Mouse (Mus musculus) T-helper 2 cell (primary cell): Measurements from ENCODE around the gene Zbtb5.

Source experiments
- in situ Hi-C: fragments of 300-600 bp; cut with MboI, MseI; formaldehyde crosslinking; loops from one replicate; pipeline ENCODE4 v1.15.1; 2025; ENCODE audit warnings: high pct_unique_total_duplicates

The Zbtb5 gene

DNA sequence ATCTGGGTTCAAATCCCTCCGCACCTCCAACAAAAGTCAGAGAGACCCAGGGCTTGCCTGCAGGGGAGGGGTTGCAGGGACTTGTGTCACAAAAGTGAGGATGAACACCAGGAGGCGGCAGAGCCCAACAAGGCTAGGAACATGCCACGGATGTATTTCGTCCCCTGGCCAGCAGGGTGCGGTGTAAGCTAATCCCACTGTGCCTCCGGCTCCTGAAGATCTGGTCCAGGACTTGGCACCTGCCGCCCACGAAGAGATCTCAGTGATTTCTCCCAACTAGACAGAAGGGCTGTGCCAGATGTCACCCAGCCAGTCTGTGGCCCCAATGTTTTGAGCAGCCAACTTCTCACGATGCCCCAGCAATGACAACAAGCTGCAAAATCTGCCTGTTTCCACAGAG, 38.8 kb downstream of the Zbtb5 start:
- in situ Hi-C loops = loop anchor here (5.0 kb wide), 1 partner anchor 39 kb away; the partner anchor contains the start of gene Zbtb5

DNA sequence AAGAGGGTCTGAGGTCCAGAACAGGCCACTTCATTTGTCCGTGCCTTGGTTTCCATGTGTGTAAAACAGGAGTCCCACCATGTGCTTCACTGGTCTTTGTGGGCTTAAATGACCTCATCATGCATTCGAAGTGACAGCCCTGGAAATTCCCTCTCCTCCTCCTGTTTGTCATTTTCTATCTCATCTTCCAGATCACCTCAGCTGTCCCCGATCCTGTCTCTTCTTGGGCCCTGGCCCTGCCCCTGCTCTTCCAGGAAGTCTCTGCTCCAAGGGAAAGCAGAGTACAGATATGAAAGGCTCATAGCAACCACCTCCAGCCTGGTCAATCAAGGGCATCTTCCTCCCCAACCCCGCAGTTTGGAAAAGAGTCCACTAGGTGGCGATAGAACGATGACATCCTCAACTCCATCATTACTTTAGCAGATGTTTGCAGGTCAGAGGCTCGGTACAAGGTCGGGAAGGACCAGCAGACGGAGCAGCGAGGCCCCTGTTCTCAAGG, 41.6 kb downstream of the Zbtb5 start:
- in situ Hi-C loops = loop anchor here (5.0 kb wide), 1 partner anchor 42 kb away; the partner anchor contains the start of gene Zbtb5

DNA sequence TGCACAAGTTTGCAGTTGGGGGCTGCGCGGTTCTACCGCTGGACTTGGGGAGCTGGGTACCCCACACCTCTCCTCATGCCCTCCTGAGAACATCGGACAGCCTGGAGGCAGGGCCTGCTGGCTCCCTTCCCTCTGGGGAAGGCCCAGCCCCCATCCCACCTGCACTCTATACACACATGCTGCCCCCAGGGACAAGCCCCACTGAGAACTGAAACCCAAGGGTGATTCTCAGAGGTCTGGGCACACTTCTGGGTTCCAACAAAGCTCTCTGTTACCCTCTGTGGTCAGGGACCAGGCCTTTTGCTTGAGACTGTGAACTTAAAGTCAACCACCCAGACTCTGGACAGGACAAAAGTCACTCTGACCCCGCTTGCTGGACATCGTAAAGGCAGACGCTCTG, 42.2 kb downstream of the Zbtb5 start:
- in situ Hi-C loops = loop anchor here (5.0 kb wide), 1 partner anchor 42 kb away; the partner anchor contains the start of gene Zbtb5

DNA sequence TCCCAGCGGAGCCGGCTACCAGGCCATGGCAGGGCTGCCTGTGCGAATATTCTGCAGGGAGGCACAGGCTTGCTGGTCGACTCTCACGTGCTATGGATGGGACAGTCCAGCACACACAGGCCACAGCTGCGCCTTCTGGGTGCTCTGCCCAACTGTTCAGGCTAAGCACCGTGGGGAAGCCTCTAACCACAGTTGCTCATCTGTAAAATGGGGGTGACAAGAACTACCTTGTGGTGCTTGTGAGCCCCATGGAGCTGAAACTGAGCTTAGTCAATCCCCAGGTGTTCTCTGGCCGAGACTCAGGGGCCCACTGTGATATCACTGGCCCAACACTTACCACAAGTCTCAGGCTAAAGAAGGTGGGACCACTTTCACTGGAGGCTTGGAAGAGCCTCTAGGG, 44.8 kb downstream of the Zbtb5 start:
- in situ Hi-C loops = no loop called here

DNA sequence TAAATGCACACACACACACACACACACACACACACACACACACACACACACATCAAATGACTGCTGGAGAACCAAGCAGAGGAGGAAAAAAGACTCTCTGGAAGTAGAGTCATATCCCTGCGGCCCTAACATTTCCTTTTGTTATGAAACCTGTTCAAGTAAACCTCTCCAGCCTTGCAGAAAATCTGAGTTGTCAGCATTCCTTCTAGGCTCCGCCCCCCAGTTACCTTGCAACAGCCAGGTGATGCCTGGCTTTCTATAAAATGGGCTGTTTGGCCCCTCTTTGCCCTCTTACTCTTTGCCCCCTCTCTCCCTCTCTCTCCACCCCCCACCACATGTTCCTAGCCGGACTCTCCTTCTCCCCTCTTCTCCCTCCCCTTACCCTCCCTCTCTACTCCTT, 46.5 kb downstream of the Zbtb5 start:
- in situ Hi-C loops = no loop called here

DNA sequence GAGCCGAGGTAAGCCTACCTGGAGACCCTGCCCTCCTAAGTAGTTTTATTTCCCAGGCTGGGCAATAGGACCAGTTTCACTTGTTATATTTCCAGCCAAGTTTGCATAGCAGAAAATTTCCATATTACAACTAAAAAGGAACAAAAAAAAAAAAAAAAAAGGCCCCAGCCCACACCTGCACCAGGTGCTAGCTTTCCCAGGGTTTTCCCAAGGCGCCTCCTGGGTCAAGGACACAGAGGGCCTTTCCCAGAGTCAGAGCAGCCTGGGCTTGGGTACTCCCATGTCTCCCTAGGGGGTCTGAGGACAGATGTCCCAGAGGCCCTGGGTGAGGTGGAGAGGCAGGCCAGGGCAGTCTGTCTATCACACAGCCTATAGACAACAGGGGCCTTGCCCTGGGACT, 47.0 kb downstream of the Zbtb5 start:
- in situ Hi-C loops = no loop called here

DNA sequence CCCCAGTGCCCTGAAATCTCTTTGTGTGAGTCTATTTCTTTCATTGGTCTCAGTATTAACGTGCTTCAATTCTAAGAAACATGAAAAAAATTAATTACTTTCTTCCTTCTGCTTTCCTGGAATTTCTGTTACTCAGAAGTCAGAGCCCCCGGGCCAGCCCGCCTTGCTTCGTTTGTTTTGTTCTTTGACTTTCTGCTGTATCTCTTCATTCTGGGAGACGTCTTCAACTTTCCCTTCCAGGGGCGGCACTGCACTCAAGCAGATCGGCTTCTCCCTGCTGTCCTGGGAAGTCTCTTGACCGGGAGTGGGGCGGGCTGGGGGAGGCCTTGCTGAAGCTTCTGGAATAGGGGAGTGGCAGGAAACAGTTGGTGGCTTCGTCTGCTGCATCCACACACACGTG, 49.1 kb downstream of the Zbtb5 start:
- in situ Hi-C loops = no loop called here

DNA sequence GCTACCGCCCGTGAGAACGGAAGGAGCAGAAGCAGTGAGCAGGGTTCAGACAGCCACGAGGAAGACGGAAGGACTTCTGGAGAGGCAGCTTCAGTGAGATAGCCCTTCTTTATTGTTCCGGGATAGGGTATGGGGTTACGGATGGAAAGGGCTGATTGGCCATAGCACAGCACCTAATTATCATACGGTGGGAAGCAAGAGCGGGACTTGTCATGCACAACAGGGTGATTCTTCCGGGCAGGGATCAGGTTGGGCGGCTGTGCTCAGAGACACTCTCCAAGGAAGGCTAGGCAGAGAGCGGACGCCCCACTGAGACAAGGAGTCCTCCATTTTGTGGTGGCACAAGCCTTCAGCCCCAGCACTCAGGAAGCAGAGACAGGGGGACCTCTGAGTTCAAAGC, 53.0 kb downstream of the Zbtb5 start:
- in situ Hi-C loops = no loop called here

DNA sequence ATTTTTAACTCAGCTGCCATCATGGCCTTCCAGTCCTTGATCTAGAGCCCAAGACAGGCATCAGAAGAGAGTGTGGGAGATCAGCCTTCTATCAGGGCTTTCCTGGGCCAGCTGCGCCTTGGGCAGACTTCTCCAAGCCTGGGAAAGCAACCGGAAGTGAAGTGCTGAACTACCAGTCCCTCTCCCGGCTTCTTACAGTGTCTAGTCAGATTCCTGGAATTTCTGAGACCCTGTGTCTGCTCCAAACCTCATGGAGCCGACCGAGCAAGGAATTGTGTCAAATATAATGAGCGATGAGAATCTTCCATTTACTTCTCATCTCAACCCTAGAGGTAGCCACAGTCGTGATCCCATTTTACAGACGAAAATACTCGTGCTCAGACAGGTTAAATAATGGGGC, 53.4 kb downstream of the Zbtb5 start:
- in situ Hi-C loops = no loop called here

DNA sequence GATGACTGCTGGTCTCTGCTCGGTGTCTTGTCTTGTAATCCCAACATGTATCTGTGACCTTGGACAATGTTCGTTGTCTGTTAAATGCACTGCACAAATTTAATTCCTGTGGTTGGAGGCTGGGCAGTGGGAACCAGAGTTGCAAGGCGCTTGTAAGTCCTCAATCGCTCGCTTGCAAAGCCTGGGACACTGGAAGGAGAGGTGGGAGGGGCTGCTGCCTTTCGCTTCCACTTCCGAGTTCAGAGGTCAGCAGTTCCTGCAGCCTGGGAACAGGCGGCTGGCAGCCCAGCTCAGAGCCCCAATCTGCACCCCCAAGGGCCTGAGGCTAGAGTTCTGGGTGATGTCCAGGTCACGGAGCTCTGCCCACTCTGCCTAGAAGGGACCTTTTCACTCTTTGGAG, 59.2 kb downstream of the Zbtb5 start:
- in situ Hi-C loops = no loop called here

DNA sequence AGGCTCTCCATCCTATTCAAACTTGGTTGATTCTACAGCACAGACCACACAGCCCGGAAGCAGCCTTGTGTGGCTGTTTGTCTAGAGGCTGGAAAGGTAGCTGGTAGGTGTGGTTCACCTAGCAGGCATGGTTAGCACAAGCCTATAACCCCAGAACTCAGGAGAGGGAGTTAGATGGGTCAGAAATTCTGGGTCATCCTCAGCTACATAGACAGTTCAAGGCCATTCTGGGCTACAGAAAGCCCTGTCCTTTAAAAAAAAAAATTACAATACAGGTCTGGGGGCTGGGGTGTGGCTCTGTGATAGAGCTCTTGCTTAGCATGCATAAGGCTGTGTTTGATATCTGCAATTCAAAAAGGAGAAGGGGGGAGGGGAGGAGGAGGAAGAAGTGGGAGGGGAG, 63.9 kb downstream of the Zbtb5 start:
- in situ Hi-C loops = loop anchor here (25.0 kb wide), 1 partner anchor 411 kb away; no protein-coding TSS in a partner anchor

DNA sequence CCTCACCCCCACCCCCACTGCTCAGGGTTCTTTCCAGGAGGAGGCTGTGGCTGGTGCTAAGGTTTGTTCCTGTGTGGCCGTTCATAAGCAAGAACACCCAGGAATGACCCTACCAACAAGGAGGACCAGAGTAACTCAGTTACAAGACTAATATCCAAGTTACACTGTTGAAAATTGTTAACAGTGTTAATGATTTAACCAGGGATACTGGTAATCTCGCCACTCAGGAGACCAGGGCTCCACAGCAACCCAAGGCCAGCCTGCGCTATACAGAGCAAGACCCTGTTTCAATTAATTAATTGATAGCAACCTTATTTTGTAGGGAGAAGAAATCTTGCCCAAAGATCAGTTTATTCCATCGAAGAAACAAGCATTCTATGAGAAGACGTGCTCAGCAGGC, 64.7 kb downstream of the Zbtb5 start:
- in situ Hi-C loops = loop anchor here (25.0 kb wide), 1 partner anchor 410 kb away; no protein-coding TSS in a partner anchor

DNA sequence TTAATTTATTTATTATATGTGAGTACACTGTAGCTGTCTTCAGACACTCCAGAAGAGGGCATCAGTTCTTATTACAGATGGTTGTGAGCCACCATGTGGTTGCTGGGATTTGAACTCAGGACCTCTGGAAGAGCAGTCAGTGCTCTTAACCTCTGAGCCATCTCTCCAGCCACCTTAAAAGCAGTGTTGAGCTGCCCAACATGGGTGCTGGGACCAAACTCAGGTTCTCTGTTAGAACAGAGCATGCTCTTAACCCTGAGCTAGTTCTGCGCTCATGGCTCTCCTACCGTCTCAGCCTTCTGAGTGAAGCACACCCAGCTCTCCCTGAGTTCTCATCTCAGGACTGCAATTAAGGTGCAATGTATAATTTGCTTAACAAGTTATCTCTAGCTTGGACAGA, 66.1 kb downstream of the Zbtb5 start:
- in situ Hi-C loops = loop anchor here (25.0 kb wide), 1 partner anchor 409 kb away; no protein-coding TSS in a partner anchor

DNA sequence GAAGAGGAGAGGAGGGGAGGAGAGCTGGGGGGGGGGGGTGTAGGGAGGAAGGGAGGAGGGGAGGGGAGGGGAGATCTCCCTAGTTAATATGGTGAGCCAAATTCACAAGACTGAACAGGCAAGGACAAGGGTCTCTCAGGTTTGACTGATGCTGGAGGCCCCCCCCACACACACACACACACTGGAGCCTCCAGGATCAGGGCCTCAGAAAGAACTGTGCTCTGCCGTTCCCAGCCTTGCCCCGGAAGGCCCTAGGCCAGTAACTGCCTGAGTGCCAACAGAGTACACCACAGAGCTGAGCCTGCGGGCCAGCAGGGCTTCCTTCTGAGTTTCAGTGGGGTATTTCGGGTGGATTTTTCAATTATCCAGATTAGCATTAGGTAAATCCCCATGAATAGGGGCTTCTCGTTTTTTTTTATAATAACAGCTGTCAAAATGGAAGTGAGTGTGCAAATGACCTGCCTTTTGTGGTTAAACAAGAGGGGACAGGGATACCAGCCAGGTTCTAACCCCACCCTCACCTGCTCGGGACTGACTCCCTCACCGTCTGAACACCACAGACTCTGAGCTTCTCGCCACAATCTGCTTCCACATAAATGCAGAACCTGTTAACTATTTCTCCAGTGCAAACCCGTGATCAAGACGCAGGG, 67.7 kb downstream of the Zbtb5 start:
- in situ Hi-C loops = loop anchor here (25.0 kb wide), 1 partner anchor 407 kb away; no protein-coding TSS in a partner anchor

DNA sequence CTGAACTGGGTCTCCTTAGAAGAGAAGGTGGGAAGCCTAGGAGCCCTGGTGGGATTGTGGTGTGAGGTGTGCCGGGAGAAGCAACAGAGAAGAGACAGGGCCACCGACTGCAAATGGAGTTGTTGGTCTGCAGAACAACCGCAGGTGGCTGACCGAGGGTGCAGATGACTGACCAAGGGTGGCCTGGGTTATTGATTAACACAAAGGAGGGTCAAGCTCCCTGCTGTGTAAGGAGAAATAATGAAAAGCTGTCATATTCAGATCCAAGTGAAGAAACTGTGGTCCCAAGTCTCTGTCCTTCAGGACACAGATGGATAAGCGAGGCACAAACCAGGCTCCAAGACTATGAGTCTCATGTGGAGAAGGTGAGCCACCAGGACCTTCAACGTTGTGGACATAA, 68.7 kb downstream of the Zbtb5 start:
- in situ Hi-C loops = loop anchor here (25.0 kb wide), 1 partner anchor 406 kb away; no protein-coding TSS in a partner anchor

DNA sequence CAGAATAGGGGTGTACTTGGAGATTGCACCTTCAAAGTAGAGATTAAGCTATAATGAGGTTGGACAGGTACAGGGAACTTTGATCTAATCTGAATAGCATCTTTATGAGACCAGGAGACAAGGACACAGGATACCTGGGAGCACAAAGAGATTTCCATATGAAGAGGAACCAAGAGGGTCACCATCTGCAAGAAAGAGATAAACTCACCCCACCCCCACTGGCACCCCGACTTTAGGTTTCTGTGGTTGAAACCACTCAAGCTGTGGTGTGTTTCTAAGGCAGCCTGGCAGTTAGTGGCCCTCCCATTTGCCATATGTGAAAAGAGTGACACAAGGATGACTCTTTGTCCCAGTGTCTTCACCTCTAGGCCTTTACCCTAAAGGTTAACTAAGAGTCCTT, 70.0 kb downstream of the Zbtb5 start:
- in situ Hi-C loops = loop anchor here (25.0 kb wide), 1 partner anchor 405 kb away; no protein-coding TSS in a partner anchor
